Mouse (Mus musculus): Measurements from ENCODE around the gene Fahd2a.

The Fahd2a gene

DNA sequence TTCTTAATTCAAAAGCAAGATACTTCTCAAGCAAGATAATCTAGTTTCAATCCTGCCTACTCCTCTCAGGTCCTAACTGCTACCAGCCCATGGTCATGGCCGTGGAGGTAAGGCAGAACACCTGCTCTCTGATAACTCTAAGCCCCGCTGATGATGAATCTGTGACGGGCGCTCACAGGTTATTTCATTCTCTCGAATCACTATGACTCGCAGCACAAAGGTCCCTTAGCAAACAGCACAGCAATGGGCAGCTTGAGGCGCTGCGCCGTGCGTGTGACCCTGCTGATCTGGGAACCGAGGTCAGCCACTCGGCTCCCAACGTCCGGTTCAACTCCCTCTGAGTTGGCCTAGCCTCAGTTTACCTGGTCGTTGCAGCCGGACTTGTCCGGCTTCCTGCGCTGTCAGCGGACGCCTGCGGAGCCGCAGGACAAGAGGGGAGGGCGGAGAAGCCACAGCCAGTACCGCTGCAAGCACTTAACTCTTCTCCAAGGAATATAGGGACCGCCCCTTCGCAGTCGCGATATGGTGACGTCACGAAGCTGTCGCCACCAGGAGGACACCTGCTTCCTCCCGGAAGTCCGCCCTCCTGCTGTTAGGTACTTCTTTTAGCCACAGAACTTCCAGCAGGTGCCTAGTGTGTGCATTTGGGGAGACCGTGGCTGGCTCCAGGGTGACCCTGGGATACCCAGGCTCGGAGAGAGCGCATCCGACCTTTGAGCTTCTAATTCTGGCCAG is at the start of gene Fahd2a:
Gene Fahd2a (minus strand): TSS at position 511 of the 735 bp plus-strand sequence.
- CTCF ChIA-PET = interaction anchor here in 1 of 4 experiments (0.9 to 1.8 kb wide), 5 partner anchors 8 to 374 kb away, joined by 3 to 7 read pairs (median 4); partner anchors contain the start of genes Adra2b and Blvra
- POLR2A ChIA-PET = interaction anchor here (0.6 to 2.8 kb wide), 37 partner anchors 9 to 348 kb away, joined by 3 to 15 read pairs (median 4); partner anchors contain the start of genes Gpat2 (in 3 of the 4), Adra2b (in 2 of the 4), Mrps5 (in 1 of the 4) and Mtln (in 1 of the 4)

DNA sequence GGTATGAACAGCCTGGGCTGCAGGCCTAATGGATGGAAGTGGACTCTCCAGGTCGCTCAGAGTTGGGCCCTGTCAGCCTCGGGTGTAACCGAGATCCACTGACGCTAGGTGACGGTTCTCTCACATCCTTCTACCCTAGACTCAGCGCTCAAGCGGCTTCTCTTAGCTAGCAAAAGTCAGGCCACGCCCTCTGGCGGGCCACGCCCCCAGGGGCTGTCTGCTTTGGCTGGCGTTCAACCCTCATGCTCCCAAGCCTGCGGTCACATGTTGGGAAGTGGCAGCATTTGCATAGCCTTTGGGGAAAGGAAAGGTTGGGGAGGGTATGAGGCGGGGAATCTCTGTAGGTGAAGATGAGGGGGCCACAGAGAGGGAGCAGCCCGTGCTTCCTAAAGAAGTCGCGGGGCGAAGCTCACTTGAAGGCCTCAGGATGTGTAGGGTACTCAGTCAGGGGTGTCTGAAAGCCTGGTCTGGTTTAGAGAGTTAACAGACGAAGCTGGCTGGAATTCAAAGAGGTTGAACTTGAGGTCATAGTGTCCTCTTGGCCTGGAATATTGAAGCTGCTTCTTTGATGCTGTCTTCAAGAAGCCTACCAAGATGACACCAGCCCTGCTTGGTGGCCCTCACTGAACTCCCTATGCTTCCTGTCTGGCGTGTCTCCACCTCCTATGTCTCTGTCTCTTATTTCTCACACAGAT is 40.3 kb upstream of the Fahd2a start:
- CTCF ChIA-PET = interaction anchor here (0.6 to 3.3 kb wide), 12 partner anchors 16 to 108 kb away, joined by 3 to 18 read pairs (median 4); no protein-coding TSS in a partner anchor
- POLR2A ChIA-PET = interaction anchor here in 3 of 4 experiments (0.6 to 2.2 kb wide), 10 partner anchors 10 to 175 kb away, joined by 3 to 9 read pairs (median 4); partner anchors contain the start of genes Adra2b (in 1 of the 3) and Mal (in 1 of the 3)

DNA sequence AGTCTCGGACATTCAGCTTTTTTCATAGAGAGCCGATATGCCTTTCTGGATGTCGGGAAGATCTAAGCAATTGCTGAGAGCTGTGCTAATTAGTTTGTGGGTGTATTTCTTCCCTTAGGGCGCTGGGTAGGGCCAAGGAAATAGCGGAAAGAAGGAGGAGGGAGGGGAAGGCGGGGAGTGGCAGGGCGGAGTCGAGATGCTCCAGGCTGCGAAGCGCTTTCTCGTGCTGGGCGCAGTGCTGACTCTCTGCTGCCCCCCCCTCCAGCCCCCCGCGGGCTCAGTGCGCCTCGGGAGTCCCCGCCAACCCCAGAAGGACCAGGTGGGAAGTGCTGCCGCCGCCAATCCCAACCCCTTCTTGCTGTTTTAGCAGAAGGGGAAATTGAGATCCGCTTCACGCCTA is 38.6 kb upstream of the Fahd2a start:
- POLR2A ChIA-PET = interaction anchor here (0.6 to 2.1 kb wide), 11 partner anchors 9 to 1182 kb away, joined by 3 to 9 read pairs (median 4); partner anchors contain the start of genes Adra2b (in 1 of the 4), Fahd2a (in 1 of the 4), Gpat2 (in 1 of the 4) and Mrps5 (in 1 of the 4)

DNA sequence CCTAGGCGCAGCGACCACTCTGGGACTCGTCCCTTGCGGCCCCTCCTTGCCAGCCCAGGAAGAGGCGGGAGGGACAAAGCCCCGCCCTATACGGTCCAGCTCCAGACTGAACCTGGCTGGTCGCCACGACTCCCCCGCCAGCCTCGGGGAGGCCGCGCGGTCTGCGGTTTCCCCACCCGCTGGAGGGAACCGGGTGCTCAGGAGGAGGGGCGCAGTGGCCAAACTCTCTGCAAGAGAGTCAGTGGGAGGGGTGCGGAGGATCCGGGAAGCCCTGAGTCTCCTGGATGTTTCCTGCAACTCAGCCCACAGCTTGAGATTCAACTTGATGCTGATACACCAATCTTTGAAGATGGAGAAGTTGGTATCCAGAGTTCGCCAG is 38.2 kb upstream of the Fahd2a start:
- ChIA-PET POLR2A (interaction anchor here (0.5 to 2.1 kb wide), 16 partner anchors 9 to 300 kb away, joined by 3 to 9 read pairs (median 4); partner anchors contain the start of genes Adra2b (in 2 of the 4), Fahd2a (in 2 of the 4), Gpat2 (in 1 of the 4) and Kcnip3 (in 1 of the 4)), CTCF (interaction anchor here in 3 of 4 experiments (0.9 to 3.3 kb wide), 10 partner anchors 18 to 201 kb away, joined by 3 to 18 read pairs (median 4); partner anchors contain the start of genes Adra2b (in 1 of the 3) and Gpat2 (in 1 of the 3))

More for the DNA sequence above, 38.6 kb upstream of the Fahd2a start:
- CTCF ChIA-PET = interaction anchor here in 3 of 4 experiments (0.6 to 3.3 kb wide), 8 partner anchors 18 to 345 kb away, joined by 3 to 18 read pairs (median 4); partner anchors contain the start of gene Adra2b (in 1 of the 3)

DNA sequence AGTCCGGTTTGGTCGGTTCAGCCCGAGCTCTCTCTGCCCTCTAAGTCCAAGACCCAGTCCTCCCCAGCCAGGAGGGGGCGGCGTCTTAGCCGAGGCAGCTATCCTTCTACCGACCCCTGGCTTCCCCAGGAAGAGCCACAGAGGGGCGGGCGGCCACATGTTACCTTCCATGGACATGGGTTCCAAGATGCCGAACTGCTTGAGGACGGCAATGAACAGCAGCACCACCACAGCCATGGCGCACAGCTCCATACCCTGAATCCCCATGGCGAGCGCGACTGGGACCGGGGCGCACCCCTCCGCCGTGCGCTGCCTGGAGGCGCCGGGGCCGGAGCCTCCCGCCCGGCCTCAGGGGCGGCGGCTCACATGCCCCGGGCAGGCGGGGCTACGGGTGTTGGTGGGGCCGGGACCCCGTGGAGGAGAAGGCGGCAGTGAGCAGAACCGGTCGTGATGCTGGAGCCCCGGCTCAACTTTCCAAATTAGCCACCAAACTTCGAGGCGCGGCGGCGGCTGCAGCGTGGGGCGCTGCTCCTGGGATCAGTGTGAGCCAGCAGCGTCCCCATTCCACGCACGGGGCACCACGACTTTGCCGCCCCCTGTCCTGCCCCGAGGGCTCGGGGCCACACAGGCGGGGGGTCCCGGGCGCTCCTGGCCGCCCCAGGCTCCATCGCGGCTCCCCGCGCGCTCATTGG is 37.6 kb upstream of the Fahd2a start:
- ChIA-PET POLR2A (interaction anchor here (0.5 to 2.1 kb wide), 18 partner anchors 9 to 299 kb away, joined by 3 to 9 read pairs (median 4); partner anchors contain the start of genes Adra2b (in 3 of the 4), Fahd2a (in 2 of the 4), Gpat2 (in 1 of the 4) and Kcnip3 (in 1 of the 4)), CTCF (interaction anchor here (0.5 to 3.3 kb wide), 17 partner anchors 9 to 931 kb away, joined by 3 to 18 read pairs (median 4); partner anchors contain the start of genes Adra2b (in 1 of the 4) and Gpat2 (in 1 of the 4))

DNA sequence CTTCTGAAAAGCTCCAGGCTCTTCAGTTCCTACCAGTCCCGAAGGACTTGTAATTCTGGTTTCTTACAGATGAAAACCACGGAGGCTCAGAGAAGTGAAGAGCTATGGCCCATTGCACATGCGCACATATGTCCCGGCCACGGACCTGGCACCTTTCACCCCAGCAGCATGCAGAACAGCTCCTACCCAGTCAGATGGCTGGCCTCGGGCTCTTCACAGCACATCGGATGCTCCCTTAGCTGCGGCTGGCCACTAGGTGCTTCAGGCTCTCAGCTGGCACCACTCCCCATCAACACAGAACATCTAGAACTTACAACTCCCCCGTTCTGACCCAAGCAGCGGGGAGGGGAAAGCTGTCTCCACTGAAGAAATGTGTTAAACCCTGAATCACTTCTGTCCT is 35.4 kb upstream of the Fahd2a start:
- ChIA-PET POLR2A (interaction anchor here in 1 of 4 experiments (0.6 to 1.4 kb wide), 2 partner anchors 8 to 202 kb away, joined by 3 to 4 read pairs; no protein-coding TSS in a partner anchor), CTCF (interaction anchor here in 3 of 4 experiments (0.5 to 1.2 kb wide), 5 partner anchors 17 to 273 kb away, joined by 3 to 6 read pairs (median 3); partner anchors contain the start of gene Adra2b (in 1 of the 3))

DNA sequence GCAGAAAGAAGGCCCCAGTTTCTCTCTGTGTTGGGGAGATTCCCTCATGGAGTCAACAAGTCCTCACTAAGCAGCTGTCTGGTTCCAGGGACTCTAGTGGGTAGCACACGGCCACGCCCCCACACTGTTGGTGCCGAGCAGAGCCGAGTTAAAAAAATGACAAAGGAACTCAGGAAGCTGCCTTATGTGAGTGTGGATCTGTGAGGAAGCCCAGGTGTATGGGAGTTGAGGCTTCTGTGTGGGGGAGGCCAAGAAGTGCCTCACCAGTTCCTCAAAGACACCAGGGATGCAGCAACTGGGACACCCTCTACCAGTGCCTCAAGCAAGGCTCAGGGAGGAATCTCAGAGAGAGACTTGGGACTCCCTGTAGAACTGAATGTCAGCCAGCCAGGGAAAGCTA is 34.8 kb upstream of the Fahd2a start:
- ChIA-PET POLR2A (interaction anchor here in 1 of 4 experiments (1.4 kb wide), 1 partner anchor 8 kb away, joined by 4 read pairs; no protein-coding TSS in a partner anchor), CTCF (interaction anchor here in 1 of 4 experiments (1.0 to 1.2 kb wide), 2 partner anchors 17 to 22 kb away, joined by 3 to 4 read pairs; no protein-coding TSS in a partner anchor)

DNA sequence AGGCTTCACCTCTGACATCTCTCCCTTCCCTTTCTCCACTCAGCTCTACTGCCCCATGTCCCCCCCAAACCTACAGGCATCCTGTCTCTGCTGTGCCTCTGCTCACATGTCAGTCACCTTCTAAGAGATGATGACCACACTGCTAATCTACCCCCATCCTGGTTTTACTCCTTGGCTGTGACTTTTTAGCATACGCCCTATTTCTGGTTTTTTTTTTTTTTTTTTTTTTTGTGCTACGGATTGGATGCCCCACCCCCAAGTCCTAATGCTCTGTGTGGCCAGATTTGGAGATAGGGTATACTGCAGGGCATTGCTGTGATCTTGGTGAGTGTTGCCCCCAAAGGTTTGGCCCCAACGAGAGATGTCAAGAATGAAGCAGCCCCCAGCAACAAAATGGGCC is 27.9 kb upstream of the Fahd2a start:
- POLR2A ChIA-PET = interaction anchor here in 2 of 4 experiments (0.6 to 1.7 kb wide), 5 partner anchors 10 to 280 kb away, joined by 3 to 5 read pairs (median 4); no protein-coding TSS in a partner anchor
- CTCF ChIA-PET = interaction anchor here in 3 of 4 experiments (0.6 to 2.0 kb wide), 4 partner anchors 10 to 212 kb away, joined by 3 to 5 read pairs (median 4); no protein-coding TSS in a partner anchor

DNA sequence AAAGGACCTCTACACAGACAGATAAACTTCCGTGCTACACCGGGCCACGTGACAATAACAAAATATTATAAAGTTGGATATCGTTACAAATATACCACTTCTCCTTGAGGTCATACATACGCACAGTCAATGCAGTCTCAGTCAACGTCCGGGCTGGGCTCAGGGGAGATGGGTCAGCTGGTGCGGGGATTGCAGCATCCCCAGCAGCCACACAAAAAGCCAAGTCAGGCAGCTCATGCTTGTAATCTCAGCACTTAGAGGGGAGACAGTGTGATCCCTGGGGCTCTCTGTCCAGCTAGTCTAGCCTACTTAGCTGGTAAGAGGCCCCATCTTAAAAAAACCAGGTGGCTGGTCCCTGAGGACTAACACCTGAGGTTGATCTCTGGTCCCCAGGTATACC is 26.9 kb upstream of the Fahd2a start:
- ChIA-PET CTCF (interaction anchor here in 2 of 4 experiments (1.0 to 2.0 kb wide), 3 partner anchors 9 to 213 kb away, joined by 3 to 5 read pairs (median 4); no protein-coding TSS in a partner anchor), POLR2A (interaction anchor here in 2 of 4 experiments (0.9 to 1.1 kb wide), 2 partner anchors 8 to 12 kb away, joined by 3 to 4 read pairs; no protein-coding TSS in a partner anchor)

DNA sequence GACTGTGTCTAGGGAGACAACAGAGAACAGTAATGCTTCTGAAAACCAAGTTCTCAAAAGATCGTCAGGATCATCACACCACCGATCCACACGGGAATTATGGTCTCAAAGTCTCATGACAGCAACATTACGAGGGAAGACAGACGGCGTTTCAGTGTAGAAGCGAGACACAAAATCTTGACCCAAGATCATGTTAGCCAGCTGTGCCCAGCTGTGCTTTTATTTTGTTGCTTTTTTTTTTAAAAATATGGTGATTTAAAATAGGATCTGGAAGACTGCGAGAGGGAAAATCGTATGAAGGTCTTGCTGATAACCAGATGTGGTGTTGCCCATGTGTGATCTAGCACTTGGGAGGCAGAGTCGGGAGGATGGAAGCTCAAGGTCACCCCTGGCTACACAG is 26.3 kb upstream of the Fahd2a start:
- POLR2A ChIA-PET = interaction anchor here in 1 of 4 experiments (1.1 kb wide), 1 partner anchor 9 kb away, joined by 4 read pairs; no protein-coding TSS in a partner anchor
- CTCF ChIA-PET = interaction anchor here in 3 of 4 experiments (0.7 to 2.0 kb wide), 3 partner anchors 8 to 163 kb away, joined by 4 to 5 read pairs (median 4); no protein-coding TSS in a partner anchor

DNA sequence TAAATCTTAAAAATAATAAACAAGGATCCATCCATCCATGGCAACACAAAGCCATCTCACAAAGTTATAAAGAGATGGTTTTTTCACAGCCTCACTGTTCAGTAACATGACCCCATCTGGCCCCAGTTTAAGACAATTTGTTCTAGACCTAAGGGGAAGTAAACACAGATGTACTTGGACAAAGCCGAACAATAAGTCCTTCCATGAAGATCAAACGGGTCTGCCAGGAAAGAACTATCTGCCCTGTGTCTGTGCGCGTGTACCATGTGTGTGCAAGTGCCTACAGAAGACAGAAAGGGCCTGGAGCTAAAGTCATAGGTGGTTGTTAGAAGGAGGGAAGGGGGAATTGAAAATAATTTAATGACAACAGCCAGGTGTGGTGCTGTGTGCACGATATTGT is 25.8 kb upstream of the Fahd2a start:
- CTCF ChIA-PET = interaction anchor here in 3 of 4 experiments (0.7 to 2.0 kb wide), 3 partner anchors 7 to 163 kb away, joined by 4 to 5 read pairs (median 4); no protein-coding TSS in a partner anchor
- POLR2A ChIA-PET = no interaction called here

DNA sequence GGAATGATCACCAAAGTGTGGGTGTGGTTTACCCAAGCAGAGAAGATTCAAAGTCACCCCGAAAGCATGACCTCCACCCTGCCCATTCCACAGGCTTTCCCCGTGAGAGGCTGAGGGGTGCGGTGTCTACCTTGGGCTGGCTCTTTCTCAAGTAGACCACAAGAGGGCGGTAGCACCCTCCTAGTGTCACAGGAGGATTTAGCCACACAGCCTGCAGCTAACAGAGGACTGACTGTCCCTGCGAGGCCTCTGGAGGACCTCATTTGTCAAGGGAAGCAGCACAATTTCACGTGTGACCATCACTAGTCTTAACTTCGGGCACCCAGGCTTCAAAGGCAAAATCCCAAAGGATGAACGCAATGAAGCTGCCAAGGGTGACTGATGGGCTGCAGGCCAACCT is 17.9 kb upstream of the Fahd2a start:
- ChIA-PET CTCF (interaction anchor here (0.5 to 3.3 kb wide), 38 partner anchors 8 to 369 kb away, joined by 3 to 46 read pairs (median 4); no protein-coding TSS in a partner anchor), POLR2A (interaction anchor here in 3 of 4 experiments (0.5 to 1.0 kb wide), 6 partner anchors 9 to 510 kb away, joined by 3 to 4 read pairs (median 3); partner anchors contain the start of genes Fahd2a (in 1 of the 3) and Ncaph (in 1 of the 3))

DNA sequence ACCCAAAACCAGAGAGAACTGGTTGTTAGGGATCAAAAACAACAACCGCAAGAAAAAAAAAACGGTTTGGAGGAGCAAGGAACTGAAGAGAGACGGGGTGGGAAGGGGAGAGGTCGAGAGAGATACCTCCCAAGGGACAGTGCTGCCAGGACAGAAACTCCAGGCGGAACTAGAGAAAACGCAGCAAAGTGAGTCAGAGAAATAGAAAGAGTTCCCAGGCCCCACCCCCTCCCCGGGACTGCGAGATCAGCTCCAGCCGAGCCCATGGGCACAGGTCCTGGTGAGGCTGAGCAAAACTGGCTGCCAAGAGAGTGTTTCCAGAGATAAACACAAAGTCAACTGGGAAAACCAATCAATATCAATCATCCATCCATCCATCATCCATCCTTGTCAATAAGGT is 17.0 kb upstream of the Fahd2a start:
- CTCF ChIA-PET = interaction anchor here in 3 of 4 experiments (0.6 to 3.3 kb wide), 9 partner anchors 23 to 99 kb away, joined by 3 to 26 read pairs (median 7); partner anchors contain the start of gene Adra2b (in 1 of the 3)
- POLR2A ChIA-PET = interaction anchor here in 1 of 4 experiments (0.6 kb wide), 1 partner anchor 11 kb away, joined by 4 read pairs; no protein-coding TSS in a partner anchor

DNA sequence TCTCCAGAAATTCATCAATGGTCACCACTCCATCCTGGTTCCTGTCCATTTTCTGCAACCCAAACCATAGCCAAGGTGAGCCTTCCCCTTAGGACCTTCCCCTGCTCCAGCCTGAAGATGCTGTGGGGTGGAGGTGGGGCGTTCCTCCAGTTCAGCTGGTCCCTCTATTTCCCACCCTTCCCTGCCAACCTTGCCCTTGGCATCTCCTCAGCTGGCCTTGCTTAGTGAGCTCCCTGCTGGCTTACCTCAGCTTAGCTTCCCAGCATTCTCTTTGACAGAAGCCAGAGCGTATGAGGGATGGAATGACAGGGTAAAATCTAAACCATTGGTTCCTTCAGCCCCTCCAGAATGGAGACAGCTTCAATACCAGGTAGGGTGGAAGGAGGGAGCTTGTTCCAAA is 15.0 kb upstream of the Fahd2a start:
- ChIA-PET CTCF (interaction anchor here in 2 of 4 experiments (0.7 to 1.2 kb wide), 4 partner anchors 42 to 107 kb away, joined by 3 to 4 read pairs (median 3); no protein-coding TSS in a partner anchor), POLR2A (interaction anchor here in 2 of 4 experiments (0.8 to 1.6 kb wide), 2 partner anchors 15 to 66 kb away, joined by 3 to 6 read pairs; partner anchors contain the start of gene Fahd2a (in 1 of the 2))

DNA sequence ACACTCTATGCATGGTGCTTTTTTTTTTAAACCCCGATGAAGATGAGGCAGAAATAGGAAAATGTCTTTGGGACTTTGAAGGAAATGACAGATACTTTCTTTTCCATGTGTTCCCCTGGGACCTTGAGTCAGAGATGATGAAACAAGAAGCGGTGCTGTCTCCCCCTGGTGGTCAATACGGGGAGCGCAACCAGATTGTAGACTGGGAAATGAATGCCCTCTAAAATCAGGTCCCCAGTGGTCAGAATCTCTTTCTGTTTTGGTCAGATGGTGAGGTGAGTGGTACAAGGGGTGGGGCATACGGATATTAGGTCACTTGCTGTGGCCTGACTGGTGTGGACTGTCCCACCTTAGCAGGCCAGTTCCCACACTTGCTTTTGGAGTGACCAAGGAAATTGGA is 9.4 kb upstream of the Fahd2a start:
- CTCF ChIA-PET = interaction anchor here (0.6 to 2.7 kb wide), 9 partner anchors 10 to 108 kb away, joined by 3 to 13 read pairs (median 3); partner anchors contain the start of gene Adra2b (in 2 of the 4)
- POLR2A ChIA-PET = interaction anchor here in 3 of 4 experiments (1.0 to 1.7 kb wide), 5 partner anchors 9 to 91 kb away, joined by 4 to 10 read pairs (median 5); partner anchors contain the start of genes Fahd2a (in 3 of the 3) and Adra2b (in 2 of the 3)

DNA sequence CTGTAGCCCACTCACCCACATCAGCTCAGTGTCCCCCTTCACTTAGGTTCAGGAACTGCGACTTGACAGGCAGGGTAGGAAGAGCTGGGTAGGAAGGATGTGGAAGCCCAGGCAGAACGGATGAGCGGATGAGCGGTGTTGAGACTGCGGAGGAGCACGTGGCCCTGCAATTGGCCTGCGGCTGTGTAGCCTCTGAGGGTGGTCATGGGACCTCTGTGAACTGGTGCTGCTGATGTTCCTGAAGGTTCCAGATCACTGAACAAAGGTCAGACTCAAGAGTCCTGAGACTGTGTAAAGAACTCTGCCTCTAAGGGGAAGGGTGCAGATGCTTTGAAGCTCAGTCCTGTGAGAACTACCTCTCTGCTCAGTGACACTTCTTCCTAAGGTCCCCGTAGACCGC is 8.8 kb upstream of the Fahd2a start:
- ChIA-PET POLR2A (interaction anchor here (0.9 to 1.7 kb wide), 8 partner anchors 8 to 91 kb away, joined by 3 to 10 read pairs (median 5); partner anchors contain the start of genes Fahd2a (in 4 of the 4) and Adra2b (in 3 of the 4)), CTCF (interaction anchor here (0.5 to 2.7 kb wide), 11 partner anchors 10 to 106 kb away, joined by 3 to 13 read pairs (median 3); partner anchors contain the start of gene Adra2b (in 2 of the 4))

Measured in embryonic stem cell, embryonic (primary cell).